Mouse (Mus musculus) stomach, embryonic 15.5 days (tissue): Measurements from ENCODE around the gene Bmi1. TPM values are rescaled to one million over a fixed set of nuclear protein-coding genes. Genes with fewer than 3 reads are reported as not detected.

ENCODE experiments used
- ATAC-seq: fragments of 200-750 bp; cut with Nextera tagmentation; 2 replicates; pipeline ENCODE4 v1.8.0; 2017; ENCODE audit warnings: low read depth, moderate number of reproducible peaks, moderate TSS enrichment; ENCODE audit not compliant: insufficient read depth, low FRiP score
- H3K27ac ChIP-seq: fragments of 300-500 bp; sonication (generic); 2 replicates; pipeline ENCODE4 v1.5.1; 2015; ENCODE audit warnings: mild to moderate bottlenecking, inconsistent platforms
- H3K27me3 ChIP-seq: fragments of 300-500 bp; sonication (generic); replicated peaks from 2 replicates; pipeline ENCODE4 v1.6.1; 2015; ENCODE audit warnings: inconsistent platforms
- H3K36me3 ChIP-seq: fragments of 300-500 bp; sonication (generic); 2 replicates; pipeline ENCODE4 v1.6.1; 2015; ENCODE audit warnings: inconsistent platforms
- H3K4me1 ChIP-seq: fragments of 300-500 bp; sonication (generic); 2 replicates; pipeline ENCODE4 v1.6.1; 2015; ENCODE audit warnings: inconsistent platforms
- H3K4me2 ChIP-seq: fragments of 300-500 bp; sonication (generic); 2 replicates; pipeline ENCODE4 v1.6.1; 2015; ENCODE audit warnings: mild to moderate bottlenecking, inconsistent platforms
- H3K4me3 ChIP-seq: fragments of 300-500 bp; sonication (generic); replicated peaks from 2 replicates; pipeline ENCODE4 v1.5.1; 2015; ENCODE audit warnings: inconsistent platforms
- H3K9ac ChIP-seq: fragments of 300-500 bp; sonication (generic); 2 replicates; pipeline ENCODE4 v1.6.1; 2015; ENCODE audit warnings: inconsistent platforms
- H3K9me3 ChIP-seq: fragments of 300-500 bp; sonication (generic); 2 replicates; pipeline ENCODE4 v1.6.1; 2016; ENCODE audit warnings: inconsistent platforms
- WGBS: fragments of 180-500 bp; shearing (Covaris S2); methylation state at CpG from one replicate; pipeline ENCODE4 v1.1.7; 2015; 5-methylcytosine and 5-hydroxymethylcytosine counted together
- polyA plus RNA-seq: library from polyadenylated mRNA; unstranded; fragments of >200 nt; fragmentation: Nextera tagmentation; extraction: Ambion mirVana; gene quantifications from 2 replicates; pipeline ENCODE4 v1.2.1, GENCODE M21; 2015

The Bmi1 gene
- polyA plus RNA-seq, 1 experiment from 2014 or later: 20.9 TPM

- Histone ChIP-seq H3K9me3 (no peaks in the 10 kb centered on the region), H3K4me1 (peaks cover 21% of the 10 kb centered on the region), H3K36me3 (peaks cover 5% of the 10 kb centered on the region; the same call in 1 of the 2 replicates), H3K9ac (no peak overlapping the region), H3K4me2 (peak overlapping the region; percentile 96), H3K27ac (no peak overlapping the region), H3K27me3 (peaks cover 53% of the 10 kb centered on the region), H3K4me3 (peak overlapping the region; percentile 50)
- WGBS: under 1% methylated on average over 45 of the region's 45 CpGs
- peak; percentile 32; the same call in 1 of the 2 replicates for ATAC-seq
Measured at GRCm38 (mm10) chr2:18688708-18689063, 11.9 kb downstream of the Bmi1 start.

GRCm38 (mm10) chr2:18689064-18689921 lies 12.5 kb downstream of the Bmi1 start:
- H3K27ac ChIP-seq: no peak overlapping the region
- H3K36me3 ChIP-seq: peaks cover under 1% of the 10 kb centered on the region; the same call in 1 of the 2 replicates
- peak overlapping the region; percentile 50 for H3K4me3 ChIP-seq
- H3K9ac ChIP-seq: no peak overlapping the region
- WGBS: under 1% methylated on average over 51 of the region's 51 CpGs
- peak; percentile 23; the same call in 1 of the 2 replicates for ATAC-seq
- peaks cover 53% of the 10 kb centered on the region for H3K27me3 ChIP-seq
- H3K4me2 ChIP-seq: peak overlapping the region; percentile 96
- peaks cover 21% of the 10 kb centered on the region for H3K4me1 ChIP-seq
- H3K9me3 ChIP-seq: no peaks in the 10 kb centered on the region

GRCm38 (mm10) chr2:18690055-18690691 lies 13.4 kb downstream of the Bmi1 start:
- Histone ChIP-seq H3K9me3 (no peaks in the 10 kb centered on the region), H3K4me1 (peaks cover 21% of the 10 kb centered on the region), H3K27ac (no peak overlapping the region), H3K36me3 (no peaks in the 10 kb centered on the region), H3K27me3 (peaks cover 59% of the 10 kb centered on the region), H3K9ac (no peak overlapping the region), H3K4me2 (peak overlapping the region; percentile 96), H3K4me3 (peak overlapping the region; percentile 50)
- no peak for ATAC-seq
- WGBS: under 1% methylated on average over 56 of the region's 58 CpGs

- H3K4me2 ChIP-seq: peak overlapping the region; percentile 96
- H3K9ac ChIP-seq: no peak overlapping the region
- H3K9me3 ChIP-seq: no peaks in the 10 kb centered on the region
- peak overlapping the region; percentile 50; the same call in 1 of the 2 replicates for H3K4me3 ChIP-seq
- no peaks in the 10 kb centered on the region for H3K36me3 ChIP-seq
- no peak for ATAC-seq
- H3K4me1 ChIP-seq: peaks cover 21% of the 10 kb centered on the region
- H3K27ac ChIP-seq: no peak overlapping the region
- peaks cover 65% of the 10 kb centered on the region for H3K27me3 ChIP-seq
- WGBS: 6% methylated on average over 9 of the region's 9 CpGs
Measured at GRCm38 (mm10) chr2:18690756-18691155, 13.9 kb downstream of the Bmi1 start.

- Histone ChIP-seq H3K9ac (no peak overlapping the region), H3K9me3 (no peaks in the 10 kb centered on the region), H3K4me3 (no peak overlapping the region), H3K27me3 (peaks cover 68% of the 10 kb centered on the region), H3K36me3 (no peaks in the 10 kb centered on the region), H3K27ac (no peak overlapping the region), H3K4me2 (no peak overlapping the region), H3K4me1 (peaks cover 21% of the 10 kb centered on the region)
- ATAC-seq: no peak
Measured at GRCm38 (mm10) chr2:18692031-18692430, 15.2 kb downstream of the Bmi1 start.

- H3K9ac ChIP-seq: no peak overlapping the region
- H3K27me3 ChIP-seq: peaks cover 63% of the 10 kb centered on the region
- 6% methylated on average over 1 of the region's 1 CpGs for WGBS
- no peak overlapping the region for H3K27ac ChIP-seq
- no peaks in the 10 kb centered on the region for H3K36me3 ChIP-seq
- no peak overlapping the region for H3K4me3 ChIP-seq
- H3K4me1 ChIP-seq: peaks cover 21% of the 10 kb centered on the region
- no peak overlapping the region for H3K4me2 ChIP-seq
- no peaks in the 10 kb centered on the region for H3K9me3 ChIP-seq
- no peak for ATAC-seq
Measured at GRCm38 (mm10) chr2:18692548-18692947, 15.7 kb downstream of the Bmi1 start.

GRCm38 (mm10) chr2:18693491-18693870 lies 16.7 kb downstream of the Bmi1 start:
- H3K36me3 ChIP-seq: no peaks in the 10 kb centered on the region
- H3K27ac ChIP-seq: no peak overlapping the region; the same call in 1 of the 2 replicates
- no peak overlapping the region; the same call in 1 of the 2 replicates for H3K9ac ChIP-seq
- no peaks in the 10 kb centered on the region for H3K9me3 ChIP-seq
- H3K27me3 ChIP-seq: peaks cover 61% of the 10 kb centered on the region
- no peak for ATAC-seq
- peaks cover 22% of the 10 kb centered on the region for H3K4me1 ChIP-seq
- under 1% methylated on average over 5 of the region's 5 CpGs for WGBS
- peak overlapping the region; percentile 62 for H3K4me3 ChIP-seq
- peak overlapping the region; percentile 92 for H3K4me2 ChIP-seq

- H3K4me3 ChIP-seq: peak within 1 kb of the TSS; percentile 62
- H3K4me1 ChIP-seq: peaks cover 21% of the 10 kb centered on the region
- peak; percentile 84 for ATAC-seq
- under 1% methylated on average over 51 of the region's 61 CpGs for WGBS
- H3K9me3 ChIP-seq: no peaks in the 10 kb centered on the region
- H3K27ac ChIP-seq: peak within 1 kb of the TSS; percentile 64
- H3K4me2 ChIP-seq: peak within 1 kb of the TSS; percentile 92
- H3K36me3 ChIP-seq: no peaks in the 10 kb centered on the region
- H3K27me3 ChIP-seq: peaks cover 61% of the 10 kb centered on the region
- H3K9ac ChIP-seq: peak within 1 kb of the TSS; percentile 49
Measured at GRCm38 (mm10) chr2:18693871-18694610, 17.2 kb downstream of the Bmi1 start, which contains the start of gene Spag6. Spag6 (plus strand) TSS chr2:18694032.

- peak; percentile 41 for ATAC-seq
- H3K4me1 ChIP-seq: peaks cover 15% of the 10 kb centered on the region
- no peaks in the 10 kb centered on the region for H3K9me3 ChIP-seq
- peak overlapping the region; percentile 49 for H3K9ac ChIP-seq
- no peak overlapping the region for H3K27ac ChIP-seq
- H3K27me3 ChIP-seq: peaks cover 61% of the 10 kb centered on the region
- no peaks in the 10 kb centered on the region for H3K36me3 ChIP-seq
- H3K4me3 ChIP-seq: peak overlapping the region; percentile 62
- WGBS: 1% methylated on average over 20 of the region's 20 CpGs
- H3K4me2 ChIP-seq: peak overlapping the region; percentile 92
Measured at GRCm38 (mm10) chr2:18694611-18694950, 17.8 kb downstream of the Bmi1 start.

GRCm38 (mm10) chr2:18695163-18695562 lies 18.3 kb downstream of the Bmi1 start:
- Histone ChIP-seq H3K4me3 (peak overlapping the region; percentile 62; the same call in 1 of the 2 replicates), H3K4me1 (peaks cover 10% of the 10 kb centered on the region)

GRCm38 (mm10) chr2:18695629-18696150 lies 18.9 kb downstream of the Bmi1 start:
- Histone ChIP-seq H3K4me1 (peaks cover 5% of the 10 kb centered on the region), H3K27me3 (peaks cover 59% of the 10 kb centered on the region), H3K4me2 (no peak overlapping the region), H3K9ac (no peak overlapping the region), H3K4me3 (no peak overlapping the region), H3K27ac (no peak overlapping the region), H3K36me3 (no peaks in the 10 kb centered on the region), H3K9me3 (no peaks in the 10 kb centered on the region)
- 10% methylated on average over 7 of the region's 7 CpGs for WGBS
- no peak for ATAC-seq

More at GRCm38 (mm10) chr2:18695163-18695562, 18.3 kb downstream of the Bmi1 start:
- ATAC-seq: no peak
- H3K9ac ChIP-seq: no peak overlapping the region
- H3K36me3 ChIP-seq: no peaks in the 10 kb centered on the region
- peak overlapping the region; percentile 92; the same call in 1 of the 2 replicates for H3K4me2 ChIP-seq
- 10% methylated on average over 8 of the region's 8 CpGs for WGBS
- peaks cover 59% of the 10 kb centered on the region for H3K27me3 ChIP-seq
- H3K27ac ChIP-seq: no peak overlapping the region
- H3K9me3 ChIP-seq: no peaks in the 10 kb centered on the region
